Mouse (Mus musculus) CH12.LX (cell line): ENCODE data around the gene Ints7. TPM values are rescaled to one million over a fixed set of nuclear protein-coding genes. Genes with fewer than 3 reads are reported as not detected.

ENCODE experiments used
- DNase-seq: peaks from one replicate; pipeline ENCODE4 v3.0.0-alpha.2; 2013; ENCODE audit errors: extremely low read depth
- H3K27ac ChIP-seq: 2 replicates; pipeline ENCODE4 v1.5.1; 2012; ENCODE audit warnings: low read depth, mild to moderate bottlenecking, control low read depth, moderate library complexity; ENCODE audit not compliant: insufficient read depth
- H3K27me3 ChIP-seq: replicated peaks from 2 replicates; pipeline ENCODE3; 2012; ENCODE audit warnings: inconsistent platforms
- H3K36me3 ChIP-seq, 2 experiments: replicated peaks in 1 of 2; 2 replicates each; pipeline versions ENCODE3 to v1.6.1; 2012; ENCODE audit warnings: inconsistent platforms in 1 of 2, low read length in 1 of 2, mild to moderate bottlenecking in 1 of 2, mixed read lengths in 1 of 2, moderate library complexity in 1 of 2; ENCODE audit not compliant: control insufficient read depth in 1 of 2, insufficient read depth in 1 of 2
- H3K4me1 ChIP-seq, 2 experiments: 2 replicates each; pipeline ENCODE4 v1.6.1; 2012; ENCODE audit warnings: inconsistent platforms in 1 of 2, moderate library complexity in 1 of 2; ENCODE audit not compliant: insufficient read depth in 2 of 2, control insufficient read depth in 1 of 2
- H3K4me2 ChIP-seq: 2 replicates; pipeline ENCODE4 v1.6.1; 2012; ENCODE audit warnings: low read depth, mild to moderate bottlenecking, control low read depth; ENCODE audit not compliant: poor library complexity, insufficient read depth, severe bottlenecking
- H3K4me3 ChIP-seq, 3 experiments: fragments of 150-350 bp in 1 of 3; sonication (generic) in 1 of 3; replicated peaks in 1 of 3; 2 replicates each; pipeline versions ENCODE3 to v1.5.1; 2011 to 2012; ENCODE audit warnings: low read depth in 2 of 3, low read length in 2 of 3, mild to moderate bottlenecking in 2 of 3, moderate library complexity in 2 of 3, control low read depth in 1 of 3, improper control_type of control experiment in 1 of 3, inconsistent platforms in 1 of 3, mixed read lengths in 1 of 3; ENCODE audit not compliant: poor library complexity in 1 of 3
- H3K79me2 ChIP-seq: replicated peaks from 2 replicates; pipeline ENCODE4 v1.6.1; 2012; ENCODE audit warnings: mild to moderate bottlenecking, moderate library complexity; ENCODE audit not compliant: control insufficient read depth, poor library complexity, insufficient read depth, severe bottlenecking; ENCODE audit errors: extremely low read depth
- H3K9ac ChIP-seq: 2 replicates; pipeline ENCODE4 v1.6.1; 2012; ENCODE audit warnings: low read depth, mild to moderate bottlenecking, control low read depth, moderate library complexity; ENCODE audit not compliant: insufficient read depth
- H3K9me3 ChIP-seq: replicated peaks from 2 replicates; pipeline ENCODE3; 2012; ENCODE audit warnings: low read length, inconsistent platforms, mixed read lengths
- BHLHE40 ChIP-seq: IDR thresholded peaks from 2 replicates; pipeline ENCODE4 v1.6.1; 2011; ENCODE audit warnings: mild to moderate bottlenecking, low read depth, low read length, improper control_type of control experiment
- CTCF ChIP-seq, 2 experiments: IDR thresholded peaks in 1 of 2; conservative IDR thresholded peaks in 1 of 2; 2 replicates each; pipeline ENCODE4 v1.5.1; 2011 to 2012; ENCODE audit warnings: low read depth in 2 of 2, low read length in 2 of 2, improper control_type of control experiment in 1 of 2, inconsistent platforms in 1 of 2, mild to moderate bottlenecking in 1 of 2, moderate library complexity in 1 of 2
- ELF1 ChIP-seq: IDR thresholded peaks from 2 replicates; pipeline ENCODE4 v1.6.1; 2014; ENCODE audit warnings: low read depth, mild to moderate bottlenecking, inconsistent platforms, low read length, improper control_type of control experiment
- HCFC1 ChIP-seq: IDR thresholded peaks from 2 replicates; pipeline ENCODE4 v1.6.1; 2012; ENCODE audit warnings: low read depth, mild to moderate bottlenecking, inconsistent platforms, low read length, improper control_type of control experiment
- IRF4 ChIP-seq: IDR thresholded peaks from 2 replicates; pipeline ENCODE4 v1.6.1; 2014; ENCODE audit warnings: low read depth, mild to moderate bottlenecking, inconsistent platforms, low read length, improper control_type of control experiment
- JUND ChIP-seq: conservative IDR thresholded peaks from 2 replicates; pipeline ENCODE4 v1.6.1; 2011; ENCODE audit warnings: low read depth, low read length, improper control_type of control experiment
- MAX ChIP-seq: IDR thresholded peaks from 2 replicates; pipeline ENCODE4 v1.6.1; 2011; ENCODE audit warnings: low read length, improper control_type of control experiment
- MEF2A ChIP-seq: IDR thresholded peaks from 2 replicates; pipeline ENCODE4 v1.6.1; 2014; ENCODE audit warnings: low read depth, mild to moderate bottlenecking, inconsistent platforms, low read length, improper control_type of control experiment, borderline replicate concordance
- MXI1 ChIP-seq: IDR thresholded peaks from 2 replicates; pipeline ENCODE4 v1.6.1; 2011; ENCODE audit warnings: mild to moderate bottlenecking, low read depth, low read length, improper control_type of control experiment
- MYC ChIP-seq: IDR thresholded peaks from 2 replicates; pipeline ENCODE4 v1.6.1; 2011; ENCODE audit warnings: low read depth, mild to moderate bottlenecking, improper control_type of control experiment, low read length
- POLR2AphosphoS2 ChIP-seq: IDR thresholded peaks from 2 replicates; pipeline ENCODE4 v1.6.1; 2011; ENCODE audit warnings: low read depth, low read length, improper control_type of control experiment
- RCOR1 ChIP-seq: conservative IDR thresholded peaks from 2 replicates; pipeline ENCODE4 v1.6.1; 2012; ENCODE audit warnings: low read depth, mild to moderate bottlenecking, inconsistent platforms, low read length, improper control_type of control experiment
- SIN3A ChIP-seq: IDR thresholded peaks from 2 replicates; pipeline ENCODE4 v1.6.1; 2012; ENCODE audit warnings: low read length, improper control_type of control experiment, inconsistent platforms
- SMC3 ChIP-seq: IDR thresholded peaks from 2 replicates; pipeline ENCODE4 v1.6.1; 2011; ENCODE audit warnings: low read depth, low read length, improper control_type of control experiment
- TBP ChIP-seq: conservative IDR thresholded peaks from 2 replicates; pipeline ENCODE4 v1.6.1; 2011; ENCODE audit warnings: low read depth, low read length, improper control_type of control experiment
- UBTF ChIP-seq: IDR thresholded peaks from 2 replicates; pipeline ENCODE4 v1.6.1; 2012; ENCODE audit warnings: low read depth, mild to moderate bottlenecking, inconsistent platforms, low read length, improper control_type of control experiment, moderate library complexity
- USF1 ChIP-seq: IDR thresholded peaks from 2 replicates; pipeline ENCODE4 v1.6.1; 2014; ENCODE audit warnings: low read depth, mild to moderate bottlenecking, inconsistent platforms, low read length, improper control_type of control experiment
- USF2 ChIP-seq: conservative IDR thresholded peaks from 2 replicates; pipeline ENCODE4 v1.6.1; 2011; ENCODE audit warnings: low read depth, low read length, improper control_type of control experiment
- ZMIZ1 ChIP-seq: IDR thresholded peaks from 2 replicates; pipeline ENCODE4 v1.6.1; 2012; ENCODE audit warnings: low read depth, mild to moderate bottlenecking, inconsistent platforms, low read length, improper control_type of control experiment
- dilution Hi-C: fragments of 300-500 bp; cut with MboI; formaldehyde crosslinking; loops from 2 replicates; pipeline ENCODE4 v1.14.3; 2020; ENCODE audit warnings: low sequenced_read_pairs; ENCODE audit not compliant: extremely low pct_unique_long_range_greater_than_20kb, extremely low pct_ligation_motif_present
- in situ Hi-C: fragments of 300-500 bp; cut with MboI; formaldehyde crosslinking; loops from 3 replicates; pipeline ENCODE4 v1.14.3; 2019; ENCODE audit warnings: low sequenced_read_pairs, low pct_ligation_motif_present, low pct_unique_long_range_greater_than_20kb, mixed read lengths
- polyA plus RNA-seq: library from polyadenylated mRNA; unstranded; fragments of >175 nt; gene quantifications from 2 replicates; pipeline ENCODE4 v1.2.1, GENCODE M21; 2012; ENCODE audit warnings: low read depth; ENCODE audit not compliant: insufficient read length
- total RNA-seq, 2 experiments: library from RNA; depleted of rRNA; stranded (reverse); fragments of 300-350 nt in 1 of 2; fragments of >200 nt in 1 of 2; gene quantifications; 2 replicates each; pipeline ENCODE4 v1.2.3; 2012 to 2014

Gene Ints7
- total and polyA plus RNA-seq, 3 experiments, result 30.4 to 58.8 (median 50.5) TPM

DNA sequence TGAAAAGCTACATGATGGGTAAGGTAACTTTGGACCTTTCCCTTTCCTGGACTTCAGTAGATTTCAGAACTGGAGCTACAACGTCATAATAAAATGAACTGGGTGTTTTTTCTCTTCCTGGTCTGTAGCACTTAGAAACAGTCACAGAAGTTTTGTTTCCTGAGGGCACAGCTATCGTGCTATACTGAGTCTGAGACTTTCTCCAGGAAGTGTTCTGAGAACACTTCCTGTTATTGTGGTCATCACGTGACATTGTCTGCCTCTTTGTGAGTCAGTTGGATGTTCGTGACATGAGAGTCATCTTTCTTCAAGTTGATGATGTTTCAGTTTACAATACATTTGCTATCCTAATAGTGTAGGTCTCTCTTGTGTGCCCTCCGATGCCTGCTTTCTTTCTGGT lies 23.8 kb downstream of the Ints7 start:
- no peak overlapping the region for H3K4me2 ChIP-seq
- dilution Hi-C loops (no loop called here), in situ Hi-C loops (no loop called here)
- TF ChIP-seq MXI1, result no peak
- peak; percentile 67 for TF ChIP-seq USF1
- no peak for TF ChIP-seq SMC3
- peak; percentile 71 for TF ChIP-seq USF2
- peak; percentile 68 for TF ChIP-seq BHLHE40
- no peak for TF ChIP-seq HCFC1
- TF ChIP-seq MAX, result 0 out of 2 replicates have a peak, but pooled peaks have one; percentile 32
- TF ChIP-seq MYC, result no peak
- TF ChIP-seq CTCF (conservative IDR thresholded peaks at IDR 0.05 in 1 of 2, IDR thresholded peaks at IDR 0.05 in 1 of 2; ENCODE audit: low read depth in 2 of 2, low read length in 2 of 2), result no peak
- no peak for TF ChIP-seq IRF4
- TF ChIP-seq POLR2AphosphoS2, result no peak
- TF ChIP-seq JUND, result no peak
- TF ChIP-seq RCOR1, result no peak
- TF ChIP-seq ELF1, result peak; percentile 46
- no peak for TF ChIP-seq UBTF
- no peaks in the 10 kb centered on the region for H3K9me3 ChIP-seq
- H3K27me3 ChIP-seq, result no peaks in the 10 kb centered on the region
- peak overlapping the region; percentile 20; the same call in 1 of the 2 replicates for H3K27ac ChIP-seq
- DNase-seq, result peak; percentile 38
- H3K36me3 ChIP-seq, result peaks cover 53 to 82% of the 10 kb centered on the region in 2 experiments
- no peak overlapping the region for H3K4me3 ChIP-seq
- H3K9ac ChIP-seq, result no peak overlapping the region
- H3K79me2 ChIP-seq, result peaks cover 9% of the 10 kb centered on the region; the same call in 1 of the 2 replicates
- H3K4me1 ChIP-seq, result peaks cover 3 to 14% of the 10 kb centered on the region in 2 experiments; a peak in 2 of 4 replicates

DNA sequence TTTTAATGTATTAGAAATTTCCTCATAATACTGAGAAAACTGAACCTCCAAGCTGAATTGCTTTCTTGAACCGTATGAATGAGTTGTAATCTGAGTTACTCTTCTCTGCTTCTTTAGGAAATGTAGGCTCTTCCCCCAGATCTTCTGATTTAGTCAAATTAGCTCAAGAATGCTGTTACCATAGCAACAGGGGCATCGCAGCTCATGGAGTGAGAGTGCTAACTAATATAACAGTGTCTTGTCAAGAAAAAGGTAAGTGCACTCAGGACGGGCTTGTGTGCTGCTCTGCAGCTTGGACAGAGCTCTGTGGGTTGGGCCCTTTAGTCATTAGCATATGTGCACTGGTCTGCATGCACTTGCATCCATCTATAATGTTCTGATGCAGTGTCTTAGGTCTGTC lies 29.3 kb downstream of the Ints7 start:
- Histone ChIP-seq H3K4me2 (no peak overlapping the region), H3K9me3 (no peaks in the 10 kb centered on the region), H3K4me3 (no peak overlapping the region), H3K9ac (no peak overlapping the region), H3K36me3 (peaks cover 63 to 85% of the 10 kb centered on the region in 2 experiments), H3K4me1 (peaks cover 13 to 32% of the 10 kb centered on the region in 2 experiments), H3K27ac (no peak overlapping the region), H3K27me3 (no peaks in the 10 kb centered on the region), H3K79me2 (peaks cover 5% of the 10 kb centered on the region; the same call in 1 of the 2 replicates)
- no peak for DNase-seq
- TF ChIP-seq MAX, result no peak
- TF ChIP-seq UBTF, result no peak
- no peak for TF ChIP-seq TBP
- TF ChIP-seq ZMIZ1, result no peak
- TF ChIP-seq SIN3A, result no peak
- no peak for TF ChIP-seq MEF2A
- in situ Hi-C loops, result loop anchor here (25.0 kb wide), 1 partner anchor 108 kb away; the partner anchor contains the start of gene Lpgat1
- dilution Hi-C loops, result no loop called here
